Mouse (Mus musculus) midbrain, embryonic 14.5 days (tissue): Measurements from ENCODE around the gene Tank. TPM values are rescaled to one million over a fixed set of nuclear protein-coding genes. Genes with fewer than 3 reads are reported as not detected.

Experiments used
- ATAC-seq: fragments of 200-750 bp; cut with Nextera tagmentation; 2 replicates; pipeline ENCODE4 v1.8.0; 2017; ENCODE audit warnings: moderate number of reproducible peaks, moderate library complexity; ENCODE audit not compliant: low FRiP score, low TSS enrichment
- DNase-seq: peaks from one replicate; pipeline ENCODE4 v3.0.0-alpha.2; 2015
- H3K27ac ChIP-seq: fragments of 300-500 bp; sonication (generic); replicated peaks from 2 replicates; pipeline ENCODE4 v1.5.1; 2014; ENCODE audit warnings: mild to moderate bottlenecking, low read depth, low read length, moderate library complexity
- H3K27me3 ChIP-seq: fragments of 300-500 bp; sonication (generic); 2 replicates; pipeline ENCODE4 v1.6.1; 2014; ENCODE audit warnings: low read length, control low read depth, mixed read lengths; ENCODE audit not compliant: control insufficient read depth, insufficient read depth
- H3K36me3 ChIP-seq: fragments of 300-500 bp; sonication (generic); 2 replicates; pipeline ENCODE4 v1.6.1; 2014; ENCODE audit warnings: low read length, control low read depth; ENCODE audit not compliant: control insufficient read depth, insufficient read depth
- H3K4me1 ChIP-seq: fragments of 300-500 bp; sonication (generic); 2 replicates; pipeline ENCODE4 v1.6.1; 2014; ENCODE audit warnings: mild to moderate bottlenecking, antibody characterized with exemption, low read length, control low read depth; ENCODE audit not compliant: control insufficient read depth, insufficient read depth
- H3K4me2 ChIP-seq: fragments of 300-500 bp; sonication (generic); 2 replicates; pipeline ENCODE4 v1.6.1; 2014; ENCODE audit warnings: mild to moderate bottlenecking, low read length, moderate library complexity
- H3K4me3 ChIP-seq: fragments of 300-500 bp; sonication (generic); replicated peaks from 2 replicates; pipeline ENCODE4 v1.5.1; 2014; ENCODE audit warnings: low read depth, low read length
- H3K9ac ChIP-seq: fragments of 300-500 bp; sonication (generic); replicated peaks from 2 replicates; pipeline ENCODE4 v1.6.1; 2014; ENCODE audit warnings: mild to moderate bottlenecking, low read length, moderate library complexity
- H3K9me3 ChIP-seq: fragments of 300-500 bp; sonication (generic); 2 replicates; pipeline ENCODE4 v1.6.1; 2016; ENCODE audit warnings: low read length, control low read depth, mixed read lengths; ENCODE audit not compliant: control insufficient read depth
- WGBS: fragments of 180-500 bp; shearing (Covaris S2); extraction: QIAGEN DNeasy Blood & Tissue Kit; methylation state at CpG from one replicate; pipeline ENCODE4 v1.1.7; 2014; 5-methylcytosine and 5-hydroxymethylcytosine counted together
- polyA plus RNA-seq: library from polyadenylated mRNA; unstranded; fragments of >200 nt; fragmentation: Nextera tagmentation; extraction: Ambion mirVana; gene quantifications from 2 replicates; pipeline ENCODE4 v1.2.1, GENCODE M21; 2014

The Tank gene
- polyA plus RNA-seq, 1 experiment from 2014 or later = 37.1 TPM

GRCm38 (mm10) chr2:61655382-61656281, 77.2 kb downstream of the Tank start:
- WGBS = under 1% methylated on average over 44 of the region's 46 CpGs
- peak; percentile 80 for DNase-seq
- Histone ChIP-seq H3K9ac (peak overlapping the region; percentile 84), H3K4me1 (peaks cover 2% of the 10 kb centered on the region; the same call in 1 of the 2 replicates), H3K9me3 (no peaks in the 10 kb centered on the region), H3K4me2 (peak overlapping the region; percentile 94), H3K4me3 (peak overlapping the region; percentile 62), H3K27me3 (no peaks in the 10 kb centered on the region), H3K36me3 (no peaks in the 10 kb centered on the region), H3K27ac (peak overlapping the region; percentile 94)
- peak; percentile 72 for ATAC-seq

DNA sequence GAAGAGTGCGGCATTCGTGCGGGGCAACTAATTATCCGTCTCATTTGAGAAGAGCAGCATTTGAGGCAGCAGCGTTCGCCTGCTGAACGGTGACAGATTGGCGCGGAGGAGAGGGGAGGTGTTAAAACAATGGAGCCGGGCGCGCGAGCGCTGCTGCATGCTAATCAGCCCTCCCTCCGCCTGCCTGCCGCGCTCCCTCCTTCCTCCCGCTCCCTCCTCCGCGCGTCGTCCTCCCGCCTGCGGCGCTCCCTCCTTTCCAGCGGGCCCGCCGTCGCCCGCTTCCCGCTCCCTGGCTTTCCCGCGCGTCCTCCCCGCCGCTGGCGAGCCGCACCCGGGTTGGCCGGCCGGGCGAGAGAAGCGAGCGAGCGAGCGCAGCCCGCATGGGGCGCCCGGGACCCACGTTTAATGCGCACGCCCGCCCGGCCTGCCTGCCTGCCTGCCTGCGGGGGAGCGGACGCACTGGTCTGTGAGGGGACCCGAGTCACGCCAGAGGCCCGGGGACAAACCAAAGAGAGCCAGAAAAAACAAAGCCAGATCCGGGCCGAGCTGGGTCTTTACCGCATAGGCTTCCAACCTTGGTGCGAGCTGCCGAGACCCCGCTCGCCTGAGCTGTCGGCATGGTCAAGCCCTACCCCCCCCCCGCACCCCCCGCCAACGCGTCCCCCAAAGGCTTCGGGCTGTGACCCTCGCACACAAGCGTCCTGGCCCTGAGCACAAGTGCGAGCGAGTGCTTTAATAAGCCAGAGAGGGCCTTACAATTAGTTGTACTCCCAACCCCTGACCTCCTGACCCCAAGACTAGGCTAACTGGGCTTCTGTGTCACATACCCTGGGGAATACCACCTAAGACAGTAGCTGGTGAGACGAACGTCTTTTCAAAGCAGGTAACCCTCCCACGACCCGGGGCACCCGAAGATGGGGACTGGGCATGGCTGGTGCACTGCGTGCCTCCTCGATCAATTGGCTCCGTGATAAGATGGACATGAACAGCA, 78.3 kb downstream of the Tank start:
- DNase-seq (peak; percentile 92), ATAC-seq (peak; percentile 91)
- H3K36me3 ChIP-seq = no peaks in the 10 kb centered on the region
- under 1% methylated on average over 79 of the region's 85 CpGs for WGBS
- H3K4me3 ChIP-seq = peak overlapping the region; percentile 62
- H3K27ac ChIP-seq = peak overlapping the region; percentile 94
- no peaks in the 10 kb centered on the region for H3K27me3 ChIP-seq
- H3K9me3 ChIP-seq = no peaks in the 10 kb centered on the region
- peak overlapping the region; percentile 84 for H3K9ac ChIP-seq
- H3K4me1 ChIP-seq = peaks cover 2% of the 10 kb centered on the region; the same call in 1 of the 2 replicates
- H3K4me2 ChIP-seq = peak overlapping the region; percentile 94

GRCm38 (mm10) chr2:61659254-61659653, 80.9 kb downstream of the Tank start:
- no peak for DNase-seq
- no peak overlapping the region for H3K4me2 ChIP-seq
- no peaks in the 10 kb centered on the region for H3K9me3 ChIP-seq
- no peak overlapping the region for H3K4me3 ChIP-seq
- no peak overlapping the region for H3K27ac ChIP-seq
- no peak for ATAC-seq
- peaks cover 2% of the 10 kb centered on the region; the same call in 1 of the 2 replicates for H3K4me1 ChIP-seq
- WGBS = 70% methylated on average over 2 of the region's 2 CpGs
- H3K36me3 ChIP-seq = no peaks in the 10 kb centered on the region
- no peaks in the 10 kb centered on the region for H3K27me3 ChIP-seq
- no peak overlapping the region for H3K9ac ChIP-seq

DNA sequence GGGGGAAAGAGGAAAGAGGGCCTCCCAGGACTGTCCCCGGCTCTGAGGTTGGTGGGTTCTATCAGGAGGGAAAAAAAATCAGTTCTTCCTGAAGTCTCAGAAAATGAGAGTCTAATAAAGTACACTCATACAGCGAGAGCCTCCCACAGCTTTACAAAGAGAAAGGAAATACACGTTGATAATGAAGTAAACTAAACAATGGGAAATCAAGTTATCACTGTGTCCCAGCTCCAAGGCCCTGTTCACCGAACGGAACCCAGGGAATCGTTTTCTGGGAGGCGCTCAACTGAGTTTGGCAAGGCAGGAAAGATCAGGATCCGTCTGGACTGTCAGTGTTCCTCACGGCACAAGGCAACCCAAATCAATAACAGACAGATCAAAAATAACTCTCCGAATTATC, 84.4 kb downstream of the Tank start:
- no peaks in the 10 kb centered on the region for H3K36me3 ChIP-seq
- no peaks in the 10 kb centered on the region for H3K27me3 ChIP-seq
- no peaks in the 10 kb centered on the region for H3K9me3 ChIP-seq
- 84% methylated on average over 10 of the region's 10 CpGs for WGBS
- no peak for ATAC-seq
- no peak overlapping the region for H3K27ac ChIP-seq
- H3K4me2 ChIP-seq = no peak overlapping the region
- H3K4me3 ChIP-seq = no peak overlapping the region
- H3K9ac ChIP-seq = no peak overlapping the region
- no peaks in the 10 kb centered on the region for H3K4me1 ChIP-seq
- no peak for DNase-seq

DNA sequence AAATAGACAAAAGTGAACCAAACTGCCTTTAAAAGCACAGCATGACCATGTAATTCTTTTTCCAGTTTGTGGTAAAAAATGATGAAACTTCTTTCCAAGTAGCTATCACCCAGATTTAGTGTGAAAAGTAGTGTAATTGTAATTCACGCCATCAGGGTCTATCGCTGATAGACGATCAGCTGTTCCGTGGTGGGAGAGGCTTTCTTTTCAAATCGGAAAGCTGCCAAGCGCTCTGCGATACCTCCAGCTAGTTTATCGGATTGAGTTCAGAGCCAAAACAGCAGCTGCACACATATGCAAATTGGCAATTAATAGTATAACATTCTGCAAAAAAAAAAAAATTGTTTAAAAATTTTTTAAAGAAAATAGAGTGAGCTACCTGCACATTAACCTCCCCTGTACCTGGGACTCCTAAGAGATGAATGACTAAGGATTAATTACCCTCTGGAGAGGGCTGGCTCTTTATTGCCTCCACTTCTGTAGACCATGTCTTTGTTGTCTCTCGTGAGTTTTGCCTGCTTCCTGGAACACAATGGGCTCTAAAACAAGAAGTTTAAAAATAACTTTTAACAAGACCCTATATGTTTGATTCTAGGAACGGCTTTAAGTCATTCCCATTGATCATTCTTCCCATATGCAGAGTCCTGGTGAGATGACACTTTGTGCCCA, 85.3 kb downstream of the Tank start:
- no peaks in the 10 kb centered on the region for H3K4me1 ChIP-seq
- no peak overlapping the region for H3K9ac ChIP-seq
- no peaks in the 10 kb centered on the region for H3K36me3 ChIP-seq
- ATAC-seq = no peak
- H3K27ac ChIP-seq = no peak overlapping the region
- DNase-seq = peak; percentile 26
- no peaks in the 10 kb centered on the region for H3K9me3 ChIP-seq
- 66% methylated on average over 10 of the region's 10 CpGs for WGBS
- H3K27me3 ChIP-seq = no peaks in the 10 kb centered on the region
- no peak overlapping the region for H3K4me3 ChIP-seq
- no peak overlapping the region for H3K4me2 ChIP-seq

DNA sequence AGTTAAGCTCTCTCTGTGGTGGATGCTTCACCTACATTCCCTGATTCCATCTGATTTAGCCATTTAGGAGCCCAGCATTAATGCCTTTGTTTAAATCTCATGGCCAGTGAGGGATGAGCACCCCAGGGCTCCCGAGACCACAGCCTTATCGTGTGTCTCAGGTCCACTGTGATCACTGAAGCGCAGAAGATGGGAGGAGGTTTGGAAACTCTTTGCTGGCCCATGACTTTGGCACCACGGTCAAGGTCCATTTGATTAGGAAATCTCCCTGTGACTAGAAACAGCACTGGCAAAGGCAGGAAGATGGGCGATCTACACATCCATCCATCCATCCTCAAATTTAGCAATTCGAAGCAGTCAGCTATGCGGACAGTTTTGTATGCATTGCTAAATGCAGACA, 89.0 kb downstream of the Tank start:
- no peak for ATAC-seq
- H3K36me3 ChIP-seq = no peaks in the 10 kb centered on the region
- H3K9ac ChIP-seq = no peak overlapping the region
- H3K27ac ChIP-seq = no peak overlapping the region
- WGBS = 69% methylated on average over 7 of the region's 7 CpGs
- DNase-seq = no peak
- no peak overlapping the region for H3K4me2 ChIP-seq
- H3K4me1 ChIP-seq = no peaks in the 10 kb centered on the region
- H3K4me3 ChIP-seq = no peak overlapping the region
- no peaks in the 10 kb centered on the region for H3K9me3 ChIP-seq
- H3K27me3 ChIP-seq = no peaks in the 10 kb centered on the region

GRCm38 (mm10) chr2:61668260-61668659, 89.9 kb downstream of the Tank start:
- DNase-seq (peak; percentile 45), ATAC-seq (no peak)
- no peak overlapping the region for H3K9ac ChIP-seq
- H3K4me2 ChIP-seq = no peak overlapping the region
- H3K4me3 ChIP-seq = no peak overlapping the region
- no peak overlapping the region for H3K27ac ChIP-seq
- no peaks in the 10 kb centered on the region for H3K36me3 ChIP-seq
- WGBS = 35% methylated on average over 4 of the region's 4 CpGs
- no peaks in the 10 kb centered on the region for H3K9me3 ChIP-seq
- no peaks in the 10 kb centered on the region for H3K27me3 ChIP-seq
- no peaks in the 10 kb centered on the region for H3K4me1 ChIP-seq

DNA sequence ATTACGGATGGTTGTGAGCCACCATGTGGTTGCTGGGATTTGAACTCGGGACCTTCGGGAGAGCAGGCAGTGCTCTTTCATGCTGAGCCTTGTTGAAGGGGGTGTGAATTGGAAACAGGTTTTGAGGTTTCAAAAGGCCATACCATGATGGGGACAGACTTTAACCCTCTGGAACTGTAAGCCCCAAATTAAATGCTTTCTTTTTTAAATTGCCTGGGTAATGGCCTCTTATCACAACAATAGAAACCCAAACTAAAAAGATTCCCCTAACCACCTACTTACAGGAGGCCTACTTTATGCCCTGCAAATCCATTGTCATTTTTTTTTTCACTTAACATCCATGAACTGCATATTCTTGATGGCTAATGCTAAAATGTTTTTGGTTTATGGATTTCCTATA, 96.2 kb downstream of the Tank start:
- Histone ChIP-seq H3K9ac (no peak overlapping the region), H3K36me3 (no peaks in the 10 kb centered on the region), H3K4me1 (no peaks in the 10 kb centered on the region), H3K27me3 (no peaks in the 10 kb centered on the region), H3K4me3 (no peak overlapping the region), H3K9me3 (no peaks in the 10 kb centered on the region), H3K4me2 (no peak overlapping the region), H3K27ac (no peak overlapping the region)
- WGBS = 93% methylated on average over 3 of the region's 3 CpGs
- DNase-seq (no peak), ATAC-seq (no peak)
